Mouse (Mus musculus): Measurements from ENCODE around the gene Thbd. TPM values are rescaled to one million over a fixed set of nuclear protein-coding genes. Genes with fewer than 3 reads are reported as not detected.

Thbd gene
- total and polyA plus RNA-seq, 3 experiments = not detected

DNA sequence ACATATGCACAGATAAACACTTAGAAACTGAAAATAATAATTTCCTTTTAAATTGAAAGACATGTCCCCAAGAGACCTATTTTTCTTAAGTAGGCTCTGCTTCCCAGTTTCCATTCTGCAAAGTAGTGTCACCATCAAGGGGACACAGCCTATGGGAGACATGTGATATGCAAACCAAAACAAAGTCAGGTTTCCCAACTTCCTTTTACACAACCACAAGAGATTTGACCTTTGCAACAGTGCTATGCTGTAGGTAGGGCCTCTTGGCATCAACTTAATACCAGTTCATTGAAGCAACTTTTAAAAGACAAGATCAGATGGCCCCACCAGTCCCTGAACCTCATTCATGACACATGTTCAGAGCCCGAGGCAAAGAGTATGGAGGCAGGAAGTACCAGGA, 14.8 kb downstream of the Thbd start:
- Histone ChIP-seq H3K4me2 (ENCODE audit: insufficient read depth, low read depth, poor library complexity, severe bottlenecking) (no peak overlapping the region), H3K4me3 (replicated peaks in 1 of 3; ENCODE audit: low read depth in 2 of 3, low read length in 2 of 3, poor library complexity in 1 of 3) (no peak overlapping the region), H3K4me1 (ENCODE audit: control insufficient read depth in 1 of 2, insufficient read depth in 2 of 2) (peaks cover 2 to 12% of the 10 kb centered on the region in 2 experiments; a peak in 3 of 4 replicates), H3K9me3 (replicated peaks; ENCODE audit: low read length) (peaks cover 5% of the 10 kb centered on the region), H3K9ac (ENCODE audit: insufficient read depth, low read depth) (no peak overlapping the region), H3K79me2 (replicated peaks; ENCODE audit: control insufficient read depth, extremely low read depth, insufficient read depth, poor library complexity, severe bottlenecking) (no peaks in the 10 kb centered on the region), H3K27me3 (replicated peaks) (no peaks in the 10 kb centered on the region), H3K27ac (ENCODE audit: insufficient read depth, low read depth) (no peak overlapping the region), H3K36me3 (replicated peaks in 1 of 2; ENCODE audit: control insufficient read depth in 1 of 2, insufficient read depth in 1 of 2, low read length in 1 of 2) (no peaks in the 10 kb centered on the region)
- TF ChIP-seq KAT2A (IDR thresholded peaks at IDR 0.05; ENCODE audit: insufficient replicate concordance, low read length) = no peak
- no peak for TF ChIP-seq MEF2A (IDR thresholded peaks at IDR 0.05; ENCODE audit: borderline replicate concordance, low read depth, low read length)
- TF ChIP-seq HCFC1 (IDR thresholded peaks at IDR 0.05; ENCODE audit: low read depth, low read length) = no peak
- no peak for TF ChIP-seq ZKSCAN1 (IDR thresholded peaks at IDR 0.05; ENCODE audit: borderline replicate concordance, low read depth, low read length)
- TF ChIP-seq JUND (conservative IDR thresholded peaks at IDR 0.05; ENCODE audit: low read depth, low read length) = no peak
- no peak for TF ChIP-seq USF1 (IDR thresholded peaks at IDR 0.05; ENCODE audit: low read depth, low read length)
- no peak for TF ChIP-seq MXI1 (IDR thresholded peaks at IDR 0.05; ENCODE audit: low read depth, low read length)
- TF ChIP-seq TBP (conservative IDR thresholded peaks at IDR 0.05; ENCODE audit: low read depth, low read length) = no peak
- TF ChIP-seq NRF1 (IDR thresholded peaks at IDR 0.05; ENCODE audit: low read depth, low read length) = no peak
- no peak for TF ChIP-seq MAZ (IDR thresholded peaks at IDR 0.05; ENCODE audit: low read depth, low read length)
- TF ChIP-seq RAD21 (IDR thresholded peaks at IDR 0.05; ENCODE audit: low read depth, low read length) = no peak
- TF ChIP-seq POLR2A (IDR thresholded peaks at IDR 0.05; ENCODE audit: low read depth, low read length) = no peak
- in situ Hi-C loops (cut with MboI; ENCODE audit: low pct_ligation_motif_present, low pct_unique_long_range_greater_than_20kb, low sequenced_read_pairs) (loop anchor here (25.0 kb wide), 1 partner anchor 269 kb away; the partner anchor contains the start of gene Nxt1), dilution Hi-C loops (cut with MboI; ENCODE audit: extremely low pct_ligation_motif_present, extremely low pct_unique_long_range_greater_than_20kb, low sequenced_read_pairs) (no loop called here)
- DNase-seq (ENCODE audit: extremely low read depth) = peak; percentile 20

DNA sequence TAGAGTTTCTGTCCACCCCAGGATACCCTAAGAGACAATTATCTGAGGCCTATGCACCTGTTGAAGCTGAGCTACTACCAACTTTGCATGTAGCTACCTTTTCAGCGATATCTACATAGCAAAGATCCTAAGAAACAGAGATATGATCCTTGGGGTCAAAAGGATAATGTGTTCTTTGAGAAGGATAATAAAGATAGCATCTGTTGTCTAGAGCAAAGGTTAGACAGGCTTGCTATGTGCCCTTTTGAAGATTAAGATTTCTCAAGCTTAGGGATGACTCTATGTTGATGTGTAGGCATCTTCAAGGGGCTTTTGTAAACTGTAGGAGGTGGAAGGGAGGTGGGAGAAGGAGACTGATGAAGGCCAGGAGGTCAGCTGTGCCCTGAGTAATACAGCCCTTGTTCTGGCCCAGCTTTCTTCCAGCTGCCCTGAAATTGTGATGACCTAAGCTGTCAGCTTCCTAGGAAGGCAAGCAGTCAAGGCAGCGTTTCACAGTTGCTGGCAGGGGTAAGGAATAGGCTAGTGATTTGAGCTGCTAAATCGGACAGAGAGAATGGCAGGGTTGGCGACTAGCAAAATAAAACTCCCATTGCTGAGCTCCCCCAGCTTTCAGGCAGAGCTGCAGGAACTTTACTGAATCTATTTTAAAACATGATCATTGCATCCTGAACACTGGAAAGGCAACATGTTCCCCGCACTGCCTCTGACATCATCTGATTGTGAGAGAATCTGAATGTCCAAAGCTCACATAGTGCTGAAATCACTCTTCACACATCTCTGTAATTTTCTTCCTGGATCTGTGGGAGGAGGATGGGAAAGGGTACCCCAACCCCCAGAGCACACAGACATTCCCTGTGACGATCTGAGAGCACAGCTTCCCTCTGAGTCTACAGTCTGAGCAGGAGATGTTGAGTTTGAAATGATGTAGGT, 20.1 kb downstream of the Thbd start:
- in situ Hi-C loops (cut with MboI; ENCODE audit: low pct_ligation_motif_present, low pct_unique_long_range_greater_than_20kb, low sequenced_read_pairs) = loop anchor here (10.0 to 25.0 kb wide), 2 partner anchors 167 to 274 kb away; partner anchors contain the start of gene Nxt1

More for the DNA sequence above, 20.1 kb downstream of the Thbd start:
- dilution Hi-C loops (cut with MboI; ENCODE audit: extremely low pct_ligation_motif_present, extremely low pct_unique_long_range_greater_than_20kb, low sequenced_read_pairs) = no loop called here
- no peak for TF ChIP-seq ZNF384 (IDR thresholded peaks at IDR 0.05; ENCODE audit: low read depth, low read length)
- TF ChIP-seq CHD2 (IDR thresholded peaks at IDR 0.05; ENCODE audit: low read length) = no peak
- no peak for TF ChIP-seq ZKSCAN1 (IDR thresholded peaks at IDR 0.05; ENCODE audit: borderline replicate concordance, low read depth, low read length)
- TF ChIP-seq HCFC1 (IDR thresholded peaks at IDR 0.05; ENCODE audit: low read depth, low read length) = no peak
- no peaks in the 10 kb centered on the region for H3K9me3 ChIP-seq (replicated peaks; ENCODE audit: low read length)
- no peaks in the 10 kb centered on the region for H3K36me3 ChIP-seq (replicated peaks in 1 of 2; ENCODE audit: control insufficient read depth in 1 of 2, insufficient read depth in 1 of 2, low read length in 1 of 2)
- no peak overlapping the region for H3K9ac ChIP-seq (ENCODE audit: insufficient read depth, low read depth)
- no peak overlapping the region for H3K27ac ChIP-seq (ENCODE audit: insufficient read depth, low read depth)
- peaks cover 0 to 2% of the 10 kb centered on the region in 2 experiments; a peak in 1 of 4 replicates for H3K4me1 ChIP-seq (ENCODE audit: control insufficient read depth in 1 of 2, insufficient read depth in 2 of 2)
- H3K27me3 ChIP-seq (replicated peaks) = no peaks in the 10 kb centered on the region
- no peak overlapping the region for H3K4me3 ChIP-seq (replicated peaks in 1 of 3; ENCODE audit: low read depth in 2 of 3, low read length in 2 of 3, poor library complexity in 1 of 3)
- H3K4me2 ChIP-seq (ENCODE audit: insufficient read depth, low read depth, poor library complexity, severe bottlenecking) = no peak overlapping the region
- no peaks in the 10 kb centered on the region for H3K79me2 ChIP-seq (replicated peaks; ENCODE audit: control insufficient read depth, extremely low read depth, insufficient read depth, poor library complexity, severe bottlenecking)
- DNase-seq (ENCODE audit: extremely low read depth) = no peak

All from CH12.LX (cell line).